Comparison of ENCODE assay signal across 8 mouse cellular contexts in the genomic region with DNA sequence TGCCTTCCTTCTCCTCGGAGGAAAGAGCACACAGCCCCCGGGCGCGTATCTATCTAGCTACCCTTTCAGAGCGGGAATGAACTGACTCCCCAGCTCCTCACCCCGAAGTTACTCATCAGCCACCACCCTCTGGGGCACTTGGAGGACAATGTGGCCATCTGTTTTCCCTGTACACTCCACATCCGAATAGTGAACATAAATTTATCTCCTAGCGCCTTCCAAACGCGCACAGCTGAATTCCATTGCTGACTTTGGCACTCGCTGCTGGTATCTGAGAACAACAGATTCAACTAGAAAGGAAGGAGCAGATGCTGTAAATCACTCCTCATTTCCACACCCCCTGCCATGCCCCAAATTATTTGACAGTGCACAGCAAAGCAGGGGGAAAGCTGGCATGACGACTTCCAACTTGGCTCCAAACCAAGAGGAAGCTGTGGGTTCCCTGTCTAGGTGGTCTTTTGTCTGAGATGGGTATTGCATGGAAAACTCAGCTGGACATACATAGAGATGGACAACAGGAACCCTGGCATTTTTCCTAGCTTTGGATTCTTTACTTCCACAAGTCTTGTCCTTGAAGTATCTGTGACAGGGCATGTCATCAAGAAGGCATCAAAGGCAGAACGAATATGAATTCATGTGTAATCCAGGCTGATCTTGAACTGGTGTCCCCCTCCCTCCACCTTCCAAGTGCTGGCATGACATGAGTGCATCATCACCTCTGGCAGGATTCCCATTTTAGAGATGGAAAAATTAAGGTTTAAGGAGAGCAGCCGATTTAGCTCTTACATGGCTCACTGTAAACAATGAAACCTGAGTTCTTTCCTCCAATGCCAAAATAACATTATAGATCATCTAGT. TPM values are rescaled to one million over a fixed set of nuclear protein-coding genes. Genes with fewer than 3 reads are reported as not detected.
DNase-seq lines count a peak whose midpoint lies in the region; ATAC-seq lines count a peak whose summit lies in the region.

No protein-coding gene starts in this region.

- peak overlapping the region; percentile 31 for H3K4me3 ChIP-seq in megakaryocyte, embryonic 14.5 days (replicated peaks)
- no peak overlapping the region for H3K4me3 ChIP-seq in neural tube, embryonic 14.5 days (ENCODE audit: low read depth, low read length)

- no peaks in the 10 kb centered on the region for H3K9me3 ChIP-seq in megakaryocyte, embryonic 14.5 days
- H3K9me3 ChIP-seq in neural tube, embryonic 14.5 days (ENCODE audit: control insufficient read depth, low read length): no peaks in the 10 kb centered on the region

- ATAC-seq in megakaryocyte, adult 5-6 weeks (ENCODE audit: poor library complexity, severe bottlenecking): no peak
- peak; percentile 87; the same call in 1 of the 2 replicates for ATAC-seq in neural tube, embryonic 14.5 days (ENCODE audit: low read depth)

- intact Hi-C loops in heart, postnatal 14 days (cut with DNase I): loop anchor here (1.0 kb wide), 1 partner anchor 16 kb away; no protein-coding TSS in a partner anchor

- 28% methylated on average over 14 of the region's 14 CpGs for WGBS in neural tube, embryonic 14.5 days

- peaks cover 96% of the 10 kb centered on the region for H3K36me3 ChIP-seq in megakaryocyte, embryonic 14.5 days (replicated peaks; ENCODE audit: low read length)
- no peaks in the 10 kb centered on the region for H3K36me3 ChIP-seq in neural tube, embryonic 14.5 days (ENCODE audit: control insufficient read depth, insufficient read depth, low read length)

- no peak overlapping the region for H3K9ac ChIP-seq in neural tube, embryonic 14.5 days (replicated peaks; ENCODE audit: low read depth, low read length)

- DNase-seq in embryo, embryonic 11 days: peak; percentile 23
- peak; percentile 38 to 65 for DNase-seq in heart, postnatal 14 days
- DNase-seq in layer of hippocampus, postnatal 25 days (ENCODE audit: extremely low spot score in 1 of 2, low spot score in 1 of 2): peak; percentile 31 to 41
- DNase-seq in testis, postnatal 14 days (ENCODE audit: low spot score): no peak
- DNase-seq in B cell, adult 2 months: no peak

- H3K27me3 ChIP-seq in megakaryocyte, embryonic 14.5 days (replicated peaks): no peaks in the 10 kb centered on the region
- no peaks in the 10 kb centered on the region for H3K27me3 ChIP-seq in neural tube, embryonic 14.5 days (ENCODE audit: control insufficient read depth, insufficient read depth, low read length)

- H3K4me1 ChIP-seq in megakaryocyte, embryonic 14.5 days: peaks cover 98% of the 10 kb centered on the region
- H3K4me1 ChIP-seq in neural tube, embryonic 14.5 days (ENCODE audit: control insufficient read depth, insufficient read depth, low read length): peaks cover 9% of the 10 kb centered on the region

- H3K4me2 ChIP-seq in neural tube, embryonic 14.5 days (ENCODE audit: low read depth, low read length): no peak overlapping the region

- H3K27ac ChIP-seq in neural tube, embryonic 14.5 days (ENCODE audit: low read depth, low read length): peak overlapping the region; percentile 39; the same call in 1 of the 2 replicates

RNA-seq across cellular contexts. Expression of gene Ubash3b, which starts 52.9 kb away (rescaled TPM):
- 85.5 and 255 TPM in 2 replicates for polyA plus RNA-seq in megakaryocyte, embryonic 14.5 days (2012; ENCODE audit: insufficient read depth, low replicate concordance)
- total RNA-seq in megakaryocyte, adult 5-6 weeks (2015): 21.6 and 26.5 TPM in 2 replicates
- 14.8 and 15.1 TPM in 2 replicates for total RNA-seq in megakaryocyte, adult 5-6 weeks (2017)
- 1 to 10 TPM; 1.7 to 1.8 TPM for total RNA-seq in heart, postnatal 14 days (2021)
- total RNA-seq in layer of hippocampus, postnatal 25 days (2021): 10 to 100 TPM; 25.3 to 27.6 TPM
- 26.1 and 32.1 TPM in 2 replicates for polyA plus RNA-seq in neural tube, embryonic 14.5 days (2014; fragmentation: Nextera tagmentation; extraction: Ambion mirVana)

Comparison
In these comparisons a context has a peak if more than half of its experiments do, and no peak if none do; other contexts are left out.
1. DNase-seq: peak in embryo, embryonic 11 days (single experiment), heart, postnatal 14 days (2 of 2) and layer of hippocampus, postnatal 25 days (2 of 2); none in testis, postnatal 14 days (single experiment) and B cell, adult 2 months (0 of 2).
2. RNA of gene Ubash3b, which starts 52.9 kb away (total RNA-seq): 25.3 to 27.6 TPM in layer of hippocampus, postnatal 25 days and 14.8 to 26.5 TPM in megakaryocyte, adult 5-6 weeks; 1.7 to 1.8 TPM in heart, postnatal 14 days; every median in the first group is over 4 times any median in the second.